Mouse (Mus musculus): ENCODE measurements at regions not wholly inside any gene's neighbourhood (a gene's known extent, or its start where the extent isn't known, plus 50 kb on each side); places are given as distances from the start of the nearest gene placed in this dataset.
A peak's percentile ranks its signal among the peaks of the same experiment; 100 is the strongest.

DNA sequence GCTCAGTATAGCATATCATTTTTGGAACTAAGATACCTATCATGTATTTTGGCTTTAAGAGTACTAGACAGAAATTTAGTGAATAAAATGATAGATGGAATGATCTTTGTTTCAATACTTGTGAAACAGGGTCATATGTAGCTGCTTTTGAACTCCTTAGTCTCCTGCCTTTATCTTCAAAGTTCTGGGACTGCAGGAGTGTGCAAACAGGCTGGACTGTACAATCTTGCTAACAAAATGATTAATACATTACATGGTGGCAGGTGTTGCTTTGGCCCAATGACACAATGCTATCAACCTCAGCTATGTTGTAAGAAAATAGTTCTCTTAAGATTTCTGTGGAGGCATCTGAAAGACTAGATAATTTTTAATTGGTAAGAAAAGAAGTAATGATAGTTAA is 173.5 kb downstream of the Tmsb4x start:
- ATAC-seq (ENCODE audit: insufficient read depth, low read depth) (no peak), DNase-seq (ENCODE audit: low spot score) (no peak)
- no peak overlapping the region for H3K9ac ChIP-seq (replicated peaks; ENCODE audit: low read depth, low read length)

DNA sequence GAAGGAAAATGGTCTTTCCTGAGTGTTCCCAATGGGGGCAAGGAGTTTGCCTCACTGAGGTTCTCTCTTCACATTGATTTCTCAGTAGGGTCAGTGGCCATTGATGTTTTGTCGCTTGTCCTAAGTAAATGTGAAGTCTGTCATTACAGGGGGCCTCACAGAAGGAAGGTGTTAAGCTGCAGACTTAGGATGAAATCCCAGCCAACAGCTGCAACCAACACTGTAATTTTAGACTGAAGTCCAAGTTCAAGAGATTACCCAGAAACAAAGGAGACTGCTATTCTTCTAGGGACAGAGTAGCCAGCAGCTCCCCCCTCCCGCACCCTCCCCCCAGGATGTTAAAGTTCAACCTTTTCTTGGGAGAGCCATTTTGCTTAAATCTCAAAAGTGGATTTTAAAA is 176.0 kb downstream of the Tmsb4x start:
- DNase-seq (ENCODE audit: low spot score): no peak
- Histone ChIP-seq H3K27me3 (ENCODE audit: control insufficient read depth, insufficient read depth, low read length) (no peaks in the 10 kb centered on the region), H3K9me3 (replicated peaks; ENCODE audit: control insufficient read depth, low read length) (no peaks in the 10 kb centered on the region), H3K9ac (replicated peaks; ENCODE audit: low read depth, low read length) (no peak overlapping the region), H3K27ac (ENCODE audit: low read depth) (peak overlapping the region; percentile 55), H3K4me2 (ENCODE audit: low read depth, low read length) (no peak overlapping the region), H3K36me3 (replicated peaks; ENCODE audit: control insufficient read depth, insufficient read depth, low read length) (no peaks in the 10 kb centered on the region), H3K4me3 (ENCODE audit: low read depth, low read length) (no peak overlapping the region), H3K4me1 (ENCODE audit: control insufficient read depth, insufficient read depth) (no peaks in the 10 kb centered on the region)
- 67% methylated on average over 2 of the region's 2 CpGs for WGBS
- no peak for TF ChIP-seq CTCF (IDR thresholded peaks at IDR 0.05; ENCODE audit: low read depth)
- no peak for TF ChIP-seq EP300 (IDR thresholded peaks at IDR 0.05; ENCODE audit: low read depth)
- ATAC-seq (ENCODE audit: insufficient read depth, low read depth): no peak

More for the DNA sequence above, 173.5 kb downstream of the Tmsb4x start:
- Histone ChIP-seq H3K36me3 (replicated peaks; ENCODE audit: control insufficient read depth, insufficient read depth, low read length) (no peaks in the 10 kb centered on the region), H3K4me2 (ENCODE audit: low read depth, low read length) (no peak overlapping the region), H3K9me3 (replicated peaks; ENCODE audit: control insufficient read depth, low read length) (no peaks in the 10 kb centered on the region), H3K27me3 (ENCODE audit: control insufficient read depth, insufficient read depth, low read length) (no peaks in the 10 kb centered on the region), H3K27ac (ENCODE audit: low read depth) (no peak overlapping the region), H3K4me3 (ENCODE audit: low read depth, low read length) (no peak overlapping the region), H3K4me1 (ENCODE audit: control insufficient read depth, insufficient read depth) (no peaks in the 10 kb centered on the region)
- TF ChIP-seq EP300 (IDR thresholded peaks at IDR 0.05; ENCODE audit: low read depth): no peak
- no peak for TF ChIP-seq CTCF (IDR thresholded peaks at IDR 0.05; ENCODE audit: low read depth)

- peak overlapping the region; percentile 55 for H3K27ac ChIP-seq (ENCODE audit: low read depth)
- no peaks in the 10 kb centered on the region for H3K4me1 ChIP-seq (ENCODE audit: control insufficient read depth, insufficient read depth)
- no peak overlapping the region for H3K4me2 ChIP-seq (ENCODE audit: low read depth, low read length)
- no peaks in the 10 kb centered on the region for H3K27me3 ChIP-seq (ENCODE audit: control insufficient read depth, insufficient read depth, low read length)
- no peak overlapping the region for H3K4me3 ChIP-seq (ENCODE audit: low read depth, low read length)
- TF ChIP-seq EP300 (IDR thresholded peaks at IDR 0.05; ENCODE audit: low read depth) (no peak), CTCF (IDR thresholded peaks at IDR 0.05; ENCODE audit: low read depth) (no peak)
- H3K9me3 ChIP-seq (replicated peaks; ENCODE audit: control insufficient read depth, low read length): no peaks in the 10 kb centered on the region
- WGBS: 35% methylated on average over 3 of the region's 3 CpGs
- ATAC-seq (ENCODE audit: insufficient read depth, low read depth): no peak
- no peak overlapping the region for H3K9ac ChIP-seq (replicated peaks; ENCODE audit: low read depth, low read length)
- no peaks in the 10 kb centered on the region for H3K36me3 ChIP-seq (replicated peaks; ENCODE audit: control insufficient read depth, insufficient read depth, low read length)
- DNase-seq (ENCODE audit: low spot score): peak; percentile 45
Measured at GRCm38 (mm10) chrX:167032586-167032985, 176.5 kb downstream of the Tmsb4x start.

DNA sequence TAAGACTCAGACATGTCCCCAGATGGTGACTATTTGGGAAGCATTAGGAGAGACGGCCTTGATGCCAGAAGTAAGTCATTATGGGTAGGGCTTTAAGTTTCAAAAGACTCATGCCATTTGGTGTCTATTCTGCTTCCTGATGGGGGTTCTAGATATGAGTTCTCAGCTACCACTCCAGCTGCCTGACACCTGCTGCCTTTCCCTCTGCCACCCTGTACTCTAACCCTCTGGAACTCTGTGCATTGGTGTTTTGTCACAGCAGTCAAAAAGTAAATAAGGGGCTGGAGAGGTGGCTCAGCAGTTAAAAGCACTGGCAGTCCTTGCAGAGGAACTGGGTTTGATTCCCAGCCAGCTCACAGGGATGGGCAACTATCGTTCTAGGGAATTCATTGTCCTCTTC is 177.6 kb downstream of the Tmsb4x start:
- no peak overlapping the region for H3K27ac ChIP-seq (ENCODE audit: low read depth)
- no peaks in the 10 kb centered on the region for H3K4me1 ChIP-seq (ENCODE audit: control insufficient read depth, insufficient read depth)
- no peak for ATAC-seq (ENCODE audit: insufficient read depth, low read depth)
- no peak overlapping the region for H3K4me3 ChIP-seq (ENCODE audit: low read depth, low read length)
- 75% methylated on average over 2 of the region's 2 CpGs for WGBS
- TF ChIP-seq CTCF (IDR thresholded peaks at IDR 0.05; ENCODE audit: low read depth) (no peak), EP300 (IDR thresholded peaks at IDR 0.05; ENCODE audit: low read depth) (no peak)
- no peaks in the 10 kb centered on the region for H3K9me3 ChIP-seq (replicated peaks; ENCODE audit: control insufficient read depth, low read length)
- DNase-seq (ENCODE audit: low spot score): no peak
- no peak overlapping the region for H3K9ac ChIP-seq (replicated peaks; ENCODE audit: low read depth, low read length)
- no peak overlapping the region for H3K4me2 ChIP-seq (ENCODE audit: low read depth, low read length)
- H3K27me3 ChIP-seq (ENCODE audit: control insufficient read depth, insufficient read depth, low read length): no peaks in the 10 kb centered on the region
- H3K36me3 ChIP-seq (replicated peaks; ENCODE audit: control insufficient read depth, insufficient read depth, low read length): no peaks in the 10 kb centered on the region

DNA sequence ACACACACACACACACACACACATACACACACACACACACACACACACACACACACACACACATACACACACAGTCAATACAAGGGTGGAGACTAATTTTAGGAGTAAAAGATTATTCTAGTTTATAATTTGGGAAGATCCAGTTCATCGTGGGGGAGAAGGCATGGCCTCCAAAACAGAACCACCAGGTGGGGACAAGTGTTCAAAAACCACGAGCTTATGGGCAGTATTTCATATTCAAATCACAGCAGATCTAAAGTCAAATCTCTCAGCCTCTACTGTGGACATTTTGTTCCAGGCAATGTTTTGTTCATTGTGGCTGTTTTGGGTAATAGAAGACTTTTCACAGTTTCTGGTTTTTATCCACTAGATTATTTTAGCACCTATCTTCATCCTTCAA is 193.5 kb downstream of the Tmsb4x start:
- no peak overlapping the region for H3K27ac ChIP-seq (ENCODE audit: low read depth)
- H3K9me3 ChIP-seq (replicated peaks; ENCODE audit: control insufficient read depth, low read length): no peaks in the 10 kb centered on the region
- TF ChIP-seq EP300 (IDR thresholded peaks at IDR 0.05; ENCODE audit: low read depth) (no peak), CTCF (IDR thresholded peaks at IDR 0.05; ENCODE audit: low read depth) (no peak)
- H3K4me1 ChIP-seq (ENCODE audit: control insufficient read depth, insufficient read depth): no peaks in the 10 kb centered on the region
- WGBS: 67% methylated on average over 2 of the region's 2 CpGs
- no peaks in the 10 kb centered on the region for H3K36me3 ChIP-seq (replicated peaks; ENCODE audit: control insufficient read depth, insufficient read depth, low read length)
- no peak overlapping the region for H3K4me2 ChIP-seq (ENCODE audit: low read depth, low read length)
- no peaks in the 10 kb centered on the region for H3K27me3 ChIP-seq (ENCODE audit: control insufficient read depth, insufficient read depth, low read length)
- no peak for ATAC-seq (ENCODE audit: insufficient read depth, low read depth)
- DNase-seq (ENCODE audit: low spot score): no peak
- H3K9ac ChIP-seq (replicated peaks; ENCODE audit: low read depth, low read length): no peak overlapping the region
- H3K4me3 ChIP-seq (ENCODE audit: low read depth, low read length): no peak overlapping the region

- Histone ChIP-seq H3K36me3 (replicated peaks; ENCODE audit: control insufficient read depth, insufficient read depth, low read length) (no peaks in the 10 kb centered on the region), H3K27me3 (ENCODE audit: control insufficient read depth, insufficient read depth, low read length) (no peaks in the 10 kb centered on the region), H3K9ac (replicated peaks; ENCODE audit: low read depth, low read length) (no peak overlapping the region), H3K9me3 (replicated peaks; ENCODE audit: control insufficient read depth, low read length) (no peaks in the 10 kb centered on the region), H3K4me2 (ENCODE audit: low read depth, low read length) (no peak overlapping the region), H3K4me3 (ENCODE audit: low read depth, low read length) (no peak overlapping the region), H3K27ac (ENCODE audit: low read depth) (peak overlapping the region; percentile 49), H3K4me1 (ENCODE audit: control insufficient read depth, insufficient read depth) (no peaks in the 10 kb centered on the region)
- DNase-seq (ENCODE audit: low spot score) (peak; percentile 18), ATAC-seq (ENCODE audit: insufficient read depth, low read depth) (no peak)
- WGBS: 25% methylated on average over 2 of the region's 2 CpGs
- no peak for TF ChIP-seq EP300 (IDR thresholded peaks at IDR 0.05; ENCODE audit: low read depth)
- no peak for TF ChIP-seq CTCF (IDR thresholded peaks at IDR 0.05; ENCODE audit: low read depth)
Measured at GRCm38 (mm10) chrX:167014322-167014721, 194.8 kb downstream of the Tmsb4x start.

All from heart, postnatal 0 days (tissue).